Mouse (Mus musculus) kidney, embryonic 14.5 days (tissue): ENCODE data around the gene Gm4737. TPM values are rescaled to one million over a fixed set of nuclear protein-coding genes. Genes with fewer than 3 reads are reported as not detected.

Experiments
- ATAC-seq: fragments of 200-750 bp; cut with Nextera tagmentation; 2 replicates; pipeline ENCODE4 v1.8.0; 2017; ENCODE audit warnings: moderate number of reproducible peaks, mild to moderate bottlenecking, moderate TSS enrichment, moderate library complexity; ENCODE audit not compliant: low FRiP score, low TSS enrichment
- H3K27ac ChIP-seq: fragments of 300-500 bp; sonication (generic); 2 replicates; pipeline ENCODE4 v1.5.1; 2014; ENCODE audit warnings: low read depth, mild to moderate bottlenecking, low read length, moderate library complexity, mixed read lengths
- H3K27me3 ChIP-seq: fragments of 300-500 bp; sonication (generic); 2 replicates; pipeline ENCODE4 v1.6.1; 2014; ENCODE audit warnings: mild to moderate bottlenecking, low read length; ENCODE audit not compliant: control insufficient read depth, insufficient read depth
- H3K36me3 ChIP-seq: fragments of 300-500 bp; sonication (generic); 2 replicates; pipeline ENCODE4 v1.6.1; 2014; ENCODE audit warnings: low read length, mixed read lengths; ENCODE audit not compliant: control insufficient read depth, insufficient read depth
- H3K4me1 ChIP-seq: fragments of 300-500 bp; sonication (generic); 2 replicates; pipeline ENCODE4 v1.6.1; 2014; ENCODE audit warnings: low read length, mixed read lengths; ENCODE audit not compliant: control insufficient read depth, insufficient read depth
- H3K4me2 ChIP-seq: fragments of 300-500 bp; sonication (generic); replicated peaks from 2 replicates; pipeline ENCODE4 v1.6.1; 2014; ENCODE audit warnings: low read depth, mild to moderate bottlenecking, low read length
- H3K4me3 ChIP-seq: fragments of 300-500 bp; sonication (generic); 2 replicates; pipeline ENCODE4 v1.5.1; 2014; ENCODE audit warnings: mild to moderate bottlenecking, low read length
- H3K9ac ChIP-seq: fragments of 300-500 bp; sonication (generic); 2 replicates; pipeline ENCODE4 v1.6.1; 2014; ENCODE audit warnings: low read depth, mild to moderate bottlenecking, low read length, moderate library complexity
- H3K9me3 ChIP-seq: fragments of 300-500 bp; sonication (generic); 2 replicates; pipeline ENCODE4 v1.6.1; 2016; ENCODE audit warnings: low read length; ENCODE audit not compliant: control insufficient read depth
- WGBS: fragments of 180-500 bp; shearing (Covaris S2); extraction: QIAGEN DNeasy Blood & Tissue Kit; methylation state at CpG from one replicate; pipeline ENCODE4 v1.1.7; 2014; 5-methylcytosine and 5-hydroxymethylcytosine counted together
- polyA plus RNA-seq: library from polyadenylated mRNA; unstranded; fragments of >200 nt; fragmentation: Nextera tagmentation; extraction: Ambion mirVana; gene quantifications from 2 replicates; pipeline ENCODE4 v1.2.1, GENCODE M21; 2014

Gene Gm4737
- polyA plus RNA-seq, 1 experiment from 2014 or later, result 3.0 TPM

GRCm38 (mm10) chr16:46104491-46104890, 50.4 kb downstream of the Gm4737 start:
- Histone ChIP-seq H3K9me3 (no peaks in the 10 kb centered on the region), H3K4me1 (no peaks in the 10 kb centered on the region), H3K9ac (no peak overlapping the region), H3K4me2 (no peak overlapping the region), H3K27me3 (no peaks in the 10 kb centered on the region), H3K27ac (no peak overlapping the region), H3K4me3 (no peak overlapping the region), H3K36me3 (no peaks in the 10 kb centered on the region)
- no peak for ATAC-seq
- 82% methylated on average over 9 of the region's 9 CpGs for WGBS

Other genes starting within 250 kb of the Gm4737 start
- gene Phldb2, start 201.5 kb downstream of the Gm4737 start, polyA plus RNA-seq, result 48.1 and 79.3 TPM in 2 replicates
- gene Plcxd2, start 144.9 kb downstream of the Gm4737 start, polyA plus RNA-seq, result 0.89 and 1.2 TPM in 2 replicates
- 0.09 TPM in 1 of 2 replicates, not detected in the other for gene Cd96, start 34.8 kb downstream of the Gm4737 start, polyA plus RNA-seq